Mouse (Mus musculus): ENCODE measurements around the gene Gm12169.

DNA sequence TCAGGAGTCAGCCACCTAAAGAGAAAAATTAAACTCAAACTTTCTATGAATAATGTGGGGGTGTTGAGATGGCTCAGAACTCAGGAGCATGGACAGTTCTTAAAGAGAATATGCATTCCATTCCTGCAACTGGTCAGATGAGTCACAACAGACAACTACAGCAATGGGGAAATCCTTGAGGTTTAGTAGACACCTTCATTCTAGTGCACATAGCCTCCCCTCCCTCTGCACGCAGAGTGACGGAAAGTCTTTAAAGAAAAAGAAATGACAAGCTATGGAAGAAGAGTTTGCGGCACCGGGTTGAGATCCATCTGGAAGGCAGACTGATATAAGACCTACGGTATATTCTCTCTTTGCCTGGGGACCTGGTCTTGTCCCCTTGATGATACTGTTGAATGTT, 14.1 kb upstream of the Gm12169 start:
- no peak for TF ChIP-seq CTCF (IDR thresholded peaks at IDR 0.05; ENCODE audit: extremely low read depth, insufficient read length, insufficient replicate concordance, low read depth, low read length)
- no peak for TF ChIP-seq POLR2A (IDR thresholded peaks at IDR 0.05; ENCODE audit: low read depth, low read length)

All from small intestine, adult 2 months (tissue).